Mouse (Mus musculus) liver, embryonic 16.5 days (tissue): Measurements from ENCODE around the gene Mex3a. TPM values are rescaled to one million over a fixed set of nuclear protein-coding genes. Genes with fewer than 3 reads are reported as not detected.

Experiments used
- ATAC-seq: fragments of 200-750 bp; cut with Nextera tagmentation; 2 replicates; pipeline ENCODE4 v1.8.0; 2017; ENCODE audit warnings: low read depth, mild to moderate bottlenecking, moderate number of reproducible peaks, moderate library complexity
- H3K27ac ChIP-seq: fragments of 300-500 bp; sonication (generic); 2 replicates; pipeline ENCODE4 v1.5.1; 2014; ENCODE audit warnings: mild to moderate bottlenecking, low read length
- H3K27me3 ChIP-seq: fragments of 300-500 bp; sonication (generic); 2 replicates; pipeline ENCODE4 v1.6.1; 2014; ENCODE audit warnings: low read depth, low read length, mixed read lengths; ENCODE audit not compliant: control insufficient read depth, insufficient read depth
- H3K36me3 ChIP-seq: fragments of 300-500 bp; sonication (generic); 2 replicates; pipeline ENCODE4 v1.6.1; 2014; ENCODE audit warnings: mild to moderate bottlenecking; ENCODE audit not compliant: control insufficient read depth, insufficient read depth
- H3K4me1 ChIP-seq: fragments of 300-500 bp; sonication (generic); 2 replicates; pipeline ENCODE4 v1.6.1; 2014; ENCODE audit warnings: low read depth, low read length, mixed read lengths; ENCODE audit not compliant: control insufficient read depth
- H3K4me2 ChIP-seq: fragments of 300-500 bp; sonication (generic); 2 replicates; pipeline ENCODE4 v1.6.1; 2014; ENCODE audit warnings: low read depth, low read length, mixed read lengths
- H3K4me3 ChIP-seq: fragments of 300-500 bp; sonication (generic); 2 replicates; pipeline ENCODE4 v1.5.1; 2014; ENCODE audit warnings: low read depth, mild to moderate bottlenecking, low read length
- H3K9ac ChIP-seq: fragments of 300-500 bp; sonication (generic); 2 replicates; pipeline ENCODE4 v1.6.1; 2014; ENCODE audit warnings: low read depth, low read length
- H3K9me3 ChIP-seq: fragments of 300-500 bp; sonication (generic); replicated peaks from 2 replicates; pipeline ENCODE4 v1.6.1; 2016; ENCODE audit warnings: low read length; ENCODE audit not compliant: control insufficient read depth
- WGBS: fragments of 180-500 bp; shearing (Covaris S2); extraction: QIAGEN DNeasy Blood & Tissue Kit; methylation state at CpG from one replicate; pipeline ENCODE4 v1.1.7; 2014; ENCODE audit not compliant: insufficient replicate concordance; 5-methylcytosine and 5-hydroxymethylcytosine counted together
- polyA plus RNA-seq: library from polyadenylated mRNA; unstranded; fragments of >200 nt; fragmentation: Nextera tagmentation; extraction: Ambion mirVana; gene quantifications from 2 replicates; pipeline ENCODE4 v1.2.1, GENCODE M21; 2015

Mex3a gene
- polyA plus RNA-seq, 1 experiment from 2014 or later, result 0.44 TPM

- ATAC-seq, result peak; percentile 38
- peak overlapping the region; percentile 94 for H3K27ac ChIP-seq
- peak overlapping the region; percentile 27 for H3K4me3 ChIP-seq
- peak overlapping the region; percentile 53 for H3K9ac ChIP-seq
- peaks cover 85% of the 10 kb centered on the region for H3K4me1 ChIP-seq
- H3K4me2 ChIP-seq, result peak overlapping the region; percentile 56
- peaks cover 6% of the 10 kb centered on the region; the same call in 1 of the 2 replicates for H3K36me3 ChIP-seq
- H3K9me3 ChIP-seq, result no peaks in the 10 kb centered on the region
- H3K27me3 ChIP-seq, result no peaks in the 10 kb centered on the region
- 19% methylated on average over 9 of the region's 9 CpGs for WGBS
These were observed 37.2 kb upstream of the Mex3a start for GRCm38 (mm10) chr3:88494836-88495628.

DNA sequence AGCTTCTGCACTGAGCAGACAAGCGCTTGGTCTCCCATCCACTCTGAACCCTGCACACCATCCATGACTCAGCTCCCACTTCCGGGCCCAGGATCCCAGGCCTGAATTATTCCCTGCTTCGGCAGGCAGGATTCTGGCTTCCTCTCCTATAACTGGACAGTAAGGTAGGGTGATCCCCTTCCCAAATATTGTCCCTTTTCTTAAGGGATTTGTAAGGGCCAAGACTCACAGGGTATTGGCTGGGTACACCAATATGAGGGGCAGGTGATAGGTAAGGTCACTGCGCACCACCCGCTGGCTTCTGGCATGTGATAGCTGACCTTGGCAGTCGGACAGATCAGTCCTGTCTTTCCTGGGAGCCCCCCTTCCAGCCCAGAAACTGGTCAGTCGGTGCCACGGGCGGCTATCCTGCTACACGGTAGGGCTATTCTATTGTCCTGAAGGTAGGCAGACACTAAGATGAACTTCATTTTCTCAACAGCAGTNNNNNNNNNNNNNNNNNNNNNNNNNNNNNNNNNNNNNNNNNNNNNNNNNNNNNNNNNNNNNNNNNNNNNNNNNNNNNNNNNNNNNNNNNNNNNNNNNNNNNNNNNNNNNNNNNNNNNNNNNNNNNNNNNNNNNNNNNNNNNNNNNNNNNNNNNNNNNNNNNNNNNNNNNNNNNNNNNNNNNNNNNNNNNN, 36.3 kb upstream of the Mex3a start:
- Histone ChIP-seq H3K36me3 (peaks cover 6% of the 10 kb centered on the region; the same call in 1 of the 2 replicates), H3K27ac (peak overlapping the region; percentile 94), H3K9me3 (no peaks in the 10 kb centered on the region), H3K4me1 (peaks cover 89% of the 10 kb centered on the region), H3K4me2 (peak overlapping the region; percentile 56; the same call in 1 of the 2 replicates), H3K9ac (peak overlapping the region; percentile 53), H3K27me3 (no peaks in the 10 kb centered on the region), H3K4me3 (no peak overlapping the region; the same call in 1 of the 2 replicates)
- 77% methylated on average over 10 of the region's 10 CpGs for WGBS
- no peak for ATAC-seq

DNA sequence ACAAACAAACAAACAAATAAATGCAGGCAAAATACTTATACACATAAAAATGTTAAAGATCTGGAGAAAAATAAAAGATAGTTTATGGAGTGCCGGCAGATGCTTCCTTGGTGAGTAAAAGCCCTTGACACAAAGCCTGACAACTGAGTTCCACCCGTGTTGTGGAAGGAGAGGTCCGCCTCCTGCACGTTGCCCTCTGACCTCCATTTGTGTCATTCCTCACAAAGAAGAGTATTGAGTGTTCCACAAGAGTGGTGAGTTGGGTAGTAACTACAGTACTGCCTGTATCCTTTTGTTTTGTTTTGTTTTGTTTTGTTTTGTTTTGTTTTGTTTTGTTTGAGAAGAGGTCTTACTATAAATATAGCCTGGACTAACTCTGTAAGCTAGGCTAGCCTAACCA, 32.6 kb upstream of the Mex3a start:
- H3K9ac ChIP-seq, result no peak overlapping the region
- H3K9me3 ChIP-seq, result no peaks in the 10 kb centered on the region
- peak overlapping the region; percentile 88 for H3K4me2 ChIP-seq
- no peak for ATAC-seq
- peak overlapping the region; percentile 93 for H3K4me3 ChIP-seq
- WGBS, result 80% methylated on average over 4 of the region's 4 CpGs
- peaks cover 6% of the 10 kb centered on the region; the same call in 1 of the 2 replicates for H3K36me3 ChIP-seq
- peaks cover 79% of the 10 kb centered on the region for H3K4me1 ChIP-seq
- peak overlapping the region; percentile 85; the same call in 1 of the 2 replicates for H3K27ac ChIP-seq
- no peaks in the 10 kb centered on the region for H3K27me3 ChIP-seq

DNA sequence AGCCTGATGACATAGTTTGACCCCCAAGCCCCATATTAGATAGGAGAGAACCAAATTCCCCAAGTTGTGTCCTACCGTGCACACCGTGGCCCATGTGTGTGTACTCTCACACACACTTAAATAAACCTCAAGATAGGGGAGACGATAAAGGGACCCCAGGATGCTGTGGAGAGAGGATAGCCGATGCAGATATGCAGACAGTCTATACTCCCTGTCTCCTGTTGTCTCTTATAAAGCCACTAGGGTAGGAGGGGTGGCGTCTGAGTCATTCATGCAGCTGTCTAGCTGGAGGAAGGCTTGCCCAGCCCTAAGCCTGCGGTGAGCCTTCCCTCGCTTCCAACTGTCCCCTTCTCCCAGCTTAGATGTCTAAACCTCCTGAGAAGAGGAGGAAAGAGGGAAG, 32.1 kb upstream of the Mex3a start:
- H3K4me3 ChIP-seq, result peak overlapping the region; percentile 93
- peaks cover 6% of the 10 kb centered on the region; the same call in 1 of the 2 replicates for H3K36me3 ChIP-seq
- H3K27me3 ChIP-seq, result no peaks in the 10 kb centered on the region
- H3K27ac ChIP-seq, result peak overlapping the region; percentile 85
- H3K4me1 ChIP-seq, result peaks cover 74% of the 10 kb centered on the region
- peak overlapping the region; percentile 22 for H3K9ac ChIP-seq
- no peaks in the 10 kb centered on the region for H3K9me3 ChIP-seq
- H3K4me2 ChIP-seq, result peak overlapping the region; percentile 88
- ATAC-seq, result no peak
- WGBS, result 47% methylated on average over 7 of the region's 7 CpGs

DNA sequence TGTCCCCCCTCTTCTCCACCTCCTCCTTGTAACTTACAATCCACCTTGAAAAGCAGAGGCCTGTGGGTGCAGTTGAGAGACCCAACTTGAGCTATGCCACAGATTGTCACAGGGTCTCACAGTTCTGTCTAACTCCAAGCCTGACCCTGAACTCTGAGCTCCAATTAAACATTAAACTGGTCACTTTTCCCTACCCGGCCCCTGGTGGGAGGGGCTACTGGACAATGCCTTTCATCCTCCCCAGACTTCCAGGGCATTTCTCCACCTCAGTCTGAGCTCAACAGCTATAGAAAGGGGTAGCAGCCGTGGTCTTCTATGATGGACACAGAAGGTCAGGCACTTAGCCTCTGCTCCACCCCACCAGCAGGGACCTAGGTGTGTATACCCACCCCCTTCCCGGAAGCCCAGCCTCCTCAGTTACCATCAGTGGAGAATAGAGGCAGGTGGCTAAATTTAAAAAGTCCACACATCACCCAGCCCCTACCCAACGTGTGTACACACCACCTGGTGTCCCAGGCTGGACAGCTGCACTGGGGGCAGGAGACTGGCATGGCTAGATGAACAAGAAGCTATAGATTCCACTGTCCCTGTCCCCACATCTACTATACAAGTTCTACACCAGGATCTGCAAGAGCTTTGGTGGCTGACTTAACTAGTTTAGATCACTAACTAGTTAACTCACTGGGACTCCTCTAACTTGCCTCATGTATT, 31.4 kb upstream of the Mex3a start:
- 43% methylated on average over 4 of the region's 4 CpGs for WGBS
- H3K4me1 ChIP-seq, result peaks cover 67% of the 10 kb centered on the region
- H3K9ac ChIP-seq, result peak overlapping the region; percentile 58
- H3K36me3 ChIP-seq, result peaks cover 6% of the 10 kb centered on the region; the same call in 1 of the 2 replicates
- peak; percentile 6; the same call in 1 of the 2 replicates for ATAC-seq
- no peaks in the 10 kb centered on the region for H3K27me3 ChIP-seq
- no peaks in the 10 kb centered on the region for H3K9me3 ChIP-seq
- peak overlapping the region; percentile 85 for H3K27ac ChIP-seq
- peak overlapping the region; percentile 93 for H3K4me3 ChIP-seq
- peak overlapping the region; percentile 88 for H3K4me2 ChIP-seq

DNA sequence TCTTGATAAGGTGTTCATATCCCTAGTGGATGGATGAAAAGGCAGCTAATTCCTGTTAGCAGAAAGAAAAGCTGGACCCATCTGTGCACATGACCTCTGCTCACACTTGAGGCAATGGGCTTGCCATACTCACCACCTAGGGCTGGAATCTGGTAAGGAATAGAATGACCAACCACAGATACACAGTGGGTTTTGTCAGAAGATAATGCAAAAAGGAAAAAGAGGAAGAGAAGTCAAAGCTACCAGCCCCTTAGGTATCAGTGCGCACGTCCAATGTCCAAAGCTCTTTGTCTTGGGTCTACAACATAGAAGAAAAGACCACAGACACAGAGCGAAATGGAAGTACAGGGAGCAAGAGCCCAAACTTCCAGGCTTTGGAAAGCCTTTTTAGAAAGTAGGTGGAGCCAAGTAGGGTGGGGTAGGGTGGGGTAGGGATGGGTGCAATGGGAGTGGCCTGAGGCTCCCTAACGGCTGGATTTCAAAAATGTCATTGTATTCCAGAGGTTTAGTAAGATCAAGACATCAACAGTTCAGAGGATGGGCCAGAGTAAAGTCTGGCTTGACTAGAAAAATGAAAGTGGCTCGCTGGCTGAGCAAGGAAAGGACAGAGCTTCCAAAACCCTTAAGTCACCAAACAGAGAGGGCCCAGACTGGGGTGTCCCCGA, 30.7 kb upstream of the Mex3a start:
- Histone ChIP-seq H3K4me2 (peak overlapping the region; percentile 88), H3K4me1 (peaks cover 60% of the 10 kb centered on the region), H3K4me3 (peak overlapping the region; percentile 93), H3K9ac (peak overlapping the region; percentile 90), H3K27me3 (no peaks in the 10 kb centered on the region), H3K9me3 (no peaks in the 10 kb centered on the region), H3K27ac (peak overlapping the region; percentile 85), H3K36me3 (peaks cover 6% of the 10 kb centered on the region; the same call in 1 of the 2 replicates)
- peak; percentile 33 for ATAC-seq
- WGBS, result 17% methylated on average over 6 of the region's 6 CpGs

DNA sequence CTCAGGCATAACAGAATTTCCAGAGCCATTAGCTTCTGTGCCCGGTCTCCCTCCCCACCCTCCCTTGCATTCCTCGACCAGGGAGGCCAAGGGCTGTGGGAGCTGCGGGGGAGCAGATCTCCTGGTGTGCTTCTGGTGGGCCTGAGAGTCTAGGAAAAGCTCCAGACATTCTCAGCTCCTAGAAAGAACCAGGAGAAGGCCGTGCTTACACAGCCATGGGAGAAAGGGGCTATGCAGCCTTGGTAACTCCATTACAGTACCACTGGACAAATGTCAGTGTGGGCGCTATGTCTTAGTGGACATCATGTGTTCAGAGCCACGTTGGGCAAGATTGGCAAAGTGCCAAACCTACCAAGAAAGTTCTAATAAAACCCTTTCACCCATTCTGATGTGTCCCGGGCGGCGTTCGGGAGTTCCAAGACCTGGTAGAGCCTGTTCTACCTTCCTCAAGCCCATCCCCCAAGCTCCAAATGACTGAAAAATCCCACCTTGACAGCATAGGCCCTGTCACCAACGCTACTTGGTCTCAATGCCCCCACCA, 30.1 kb upstream of the Mex3a start:
- WGBS, result 25% methylated on average over 11 of the region's 11 CpGs
- no peak for ATAC-seq
- Histone ChIP-seq H3K4me2 (peak overlapping the region; percentile 88), H3K27me3 (no peaks in the 10 kb centered on the region), H3K9ac (peak overlapping the region; percentile 90), H3K36me3 (peaks cover 6% of the 10 kb centered on the region; the same call in 1 of the 2 replicates), H3K9me3 (no peaks in the 10 kb centered on the region), H3K27ac (peak overlapping the region; percentile 85), H3K4me1 (peaks cover 56% of the 10 kb centered on the region), H3K4me3 (peak overlapping the region; percentile 93)
